In genomic region chr15:93168784-93169183, GRCm38 (mm10) we compare ENCODE assay signal across 22 mouse cellular contexts.
DNase-seq lines count a peak whose midpoint lies in the region; ATAC-seq lines count a peak whose summit lies in the region.
"Had no signal": no experiment of that assay in that cellular context is flagged by ENCODE, and none has a peak within 500 bp of the region (broad histone marks: within the 10 kb centered on the region; RNA-seq: fewer than 3 reads in every experiment).

No protein-coding gene starts in this region.

- no peaks in the 10 kb centered on the region for H3K9me3 ChIP-seq in heart, embryonic 15.5 days (replicated peaks)
- H3K9me3 ChIP-seq in kidney, embryonic 16.5 days (ENCODE audit: low read length), result peaks cover 4% of the 10 kb centered on the region; the same call in 1 of the 2 replicates
- no peaks in the 10 kb centered on the region for H3K9me3 ChIP-seq in forebrain, embryonic 16.5 days (ENCODE audit: control insufficient read depth, low read length)
- H3K9me3 ChIP-seq: forebrain, embryonic 13.5 days; limb, embryonic 12.5 days; midbrain, embryonic 13.5 days had no signal

- no peak overlapping the region for H3K4me3 ChIP-seq in heart, embryonic 15.5 days
- no peak overlapping the region for H3K4me3 ChIP-seq in kidney, embryonic 16.5 days (ENCODE audit: low read length)
- H3K4me3 ChIP-seq in forebrain, embryonic 16.5 days (replicated peaks; ENCODE audit: low read length), result no peak overlapping the region
- H3K4me3 ChIP-seq: forebrain, embryonic 13.5 days; gastrocnemius, adult 2 months; limb, embryonic 12.5 days; megakaryocyte, embryonic 14.5 days; midbrain, embryonic 13.5 days had no signal

- H3K27ac ChIP-seq in heart, embryonic 15.5 days, result no peak overlapping the region
- H3K27ac ChIP-seq in kidney, embryonic 16.5 days (ENCODE audit: low read length), result no peak overlapping the region
- H3K27ac ChIP-seq in forebrain, embryonic 16.5 days (ENCODE audit: low read length), result no peak overlapping the region
- H3K27ac ChIP-seq: forebrain, embryonic 13.5 days; gastrocnemius, adult 2 months; hindbrain, embryonic 14.5 days; limb, embryonic 12.5 days; midbrain, embryonic 13.5 days had no signal

- 39% methylated on average over 3 of the region's 3 CpGs for WGBS in heart, embryonic 15.5 days
- WGBS in kidney, embryonic 16.5 days, result 52% methylated on average over 3 of the region's 3 CpGs
- 87% methylated on average over 3 of the region's 3 CpGs for WGBS in forebrain, embryonic 16.5 days

- H3K27me3 ChIP-seq in heart, embryonic 15.5 days, result no peaks in the 10 kb centered on the region
- H3K27me3 ChIP-seq in kidney, embryonic 16.5 days (ENCODE audit: insufficient read depth, low read length), result no peaks in the 10 kb centered on the region
- no peaks in the 10 kb centered on the region for H3K27me3 ChIP-seq in forebrain, embryonic 16.5 days (replicated peaks; ENCODE audit: control insufficient read depth, insufficient read depth, low read length)
- H3K27me3 ChIP-seq: CH12.LX; forebrain, embryonic 13.5 days; limb, embryonic 12.5 days; megakaryocyte, embryonic 14.5 days; midbrain, embryonic 13.5 days had no signal

- H3K4me1 ChIP-seq in heart, embryonic 15.5 days (replicated peaks), result no peaks in the 10 kb centered on the region
- no peaks in the 10 kb centered on the region; the same call in 1 of the 2 replicates for H3K4me1 ChIP-seq in kidney, embryonic 16.5 days (ENCODE audit: insufficient read depth, low read length)
- H3K4me1 ChIP-seq in forebrain, embryonic 16.5 days (replicated peaks; ENCODE audit: control insufficient read depth, insufficient read depth, low read length), result no peaks in the 10 kb centered on the region
- H3K4me1 ChIP-seq: forebrain, embryonic 13.5 days; limb, embryonic 12.5 days; megakaryocyte, embryonic 14.5 days; midbrain, embryonic 13.5 days had no signal

- no peaks in the 10 kb centered on the region for H3K36me3 ChIP-seq in heart, embryonic 15.5 days
- H3K36me3 ChIP-seq in kidney, embryonic 16.5 days (ENCODE audit: insufficient read depth, low read length), result no peaks in the 10 kb centered on the region
- no peaks in the 10 kb centered on the region for H3K36me3 ChIP-seq in forebrain, embryonic 16.5 days (ENCODE audit: control insufficient read depth, insufficient read depth)
- H3K36me3 ChIP-seq: G1E; limb, embryonic 12.5 days; midbrain, embryonic 13.5 days had no signal

- H3K9ac ChIP-seq in heart, embryonic 15.5 days, result no peak overlapping the region
- no peak overlapping the region for H3K9ac ChIP-seq in kidney, embryonic 16.5 days (replicated peaks; ENCODE audit: low read length)
- no peak overlapping the region for H3K9ac ChIP-seq in forebrain, embryonic 16.5 days (replicated peaks; ENCODE audit: low read depth, low read length)
- H3K9ac ChIP-seq: forebrain, embryonic 13.5 days; hindbrain, embryonic 14.5 days; limb, embryonic 12.5 days; liver, postnatal 0 days; midbrain, embryonic 13.5 days had no signal

- peak; percentile 77 for ATAC-seq in heart, embryonic 15.5 days (replicated peaks; ENCODE audit: insufficient number of reproducible peaks, insufficient read depth, low FRiP score, low read depth)
- peak; percentile 95 for ATAC-seq in kidney, embryonic 16.5 days (ENCODE audit: low FRiP score, low TSS enrichment)
- no peak for ATAC-seq in forebrain, embryonic 16.5 days
- ATAC-seq: forebrain, embryonic 13.5 days; inflammation-experienced regulatory T-cells, adult 6 months; liver, postnatal 0 days; midbrain, embryonic 13.5 days; Patski had no signal

- DNase-seq in heart, adult 8-10 months (ENCODE audit: low spot score), result no peak
- DNase-seq in kidney, adult 9 months, result no peak
- peak; percentile 45 for DNase-seq in retina, postnatal 1 day
- no peak for DNase-seq in retina, embryonic 14.5 days (ENCODE audit: low spot score)
- DNase-seq: adrenal gland, postnatal 36 days; B cell, adult 2 months; cerebellum, adult 9-10 months; gastrocnemius, adult 2 months; liver, postnatal 0 days had no signal

- no peak overlapping the region for H3K4me2 ChIP-seq in heart, embryonic 15.5 days
- H3K4me2 ChIP-seq in kidney, embryonic 16.5 days (replicated peaks; ENCODE audit: low read depth, low read length), result no peak overlapping the region
- no peak overlapping the region for H3K4me2 ChIP-seq in forebrain, embryonic 16.5 days (ENCODE audit: low read length)
- H3K4me2 ChIP-seq: forebrain, embryonic 13.5 days; hindbrain, embryonic 14.5 days; limb, embryonic 12.5 days; liver, embryonic 11.5 days; midbrain, embryonic 13.5 days had no signal
